Mouse (Mus musculus) E14TG2a.4 (cell line): ENCODE data around the gene Gprc6a.

Experiments
- H3K27me3 ChIP-seq: 2 replicates; pipeline ENCODE4 v1.6.1; 2014; ENCODE audit warnings: low read length, control low read depth; ENCODE audit not compliant: insufficient read depth
- H3K36me3 ChIP-seq: 2 replicates; pipeline ENCODE4 v1.6.1; 2014; ENCODE audit warnings: low read length, control low read depth; ENCODE audit not compliant: insufficient read depth
- H3K4me1 ChIP-seq: replicated peaks from 2 replicates; pipeline ENCODE4 v1.6.1; 2014; ENCODE audit warnings: low read depth, low read length, control low read depth
- H3K4me3 ChIP-seq: replicated peaks from 2 replicates; pipeline ENCODE4 v1.5.1; 2014; ENCODE audit warnings: mild to moderate bottlenecking, low read length
- H3K9me3 ChIP-seq: 2 replicates; pipeline ENCODE4 v1.6.1; 2014; ENCODE audit warnings: low read length, control low read depth
- CTCF ChIP-seq: conservative IDR thresholded peaks from 2 replicates; pipeline ENCODE4 v1.5.1; 2014; ENCODE audit warnings: low read length
- NANOG ChIP-seq: IDR thresholded peaks from 2 replicates; pipeline ENCODE4 v1.6.1; 2014; ENCODE audit warnings: borderline replicate concordance, low read length, mixed read lengths
- POU5F1 ChIP-seq: IDR thresholded peaks from 2 replicates; pipeline ENCODE4 v1.6.1; 2014; ENCODE audit warnings: low read length, borderline replicate concordance

Gprc6a gene

DNA sequence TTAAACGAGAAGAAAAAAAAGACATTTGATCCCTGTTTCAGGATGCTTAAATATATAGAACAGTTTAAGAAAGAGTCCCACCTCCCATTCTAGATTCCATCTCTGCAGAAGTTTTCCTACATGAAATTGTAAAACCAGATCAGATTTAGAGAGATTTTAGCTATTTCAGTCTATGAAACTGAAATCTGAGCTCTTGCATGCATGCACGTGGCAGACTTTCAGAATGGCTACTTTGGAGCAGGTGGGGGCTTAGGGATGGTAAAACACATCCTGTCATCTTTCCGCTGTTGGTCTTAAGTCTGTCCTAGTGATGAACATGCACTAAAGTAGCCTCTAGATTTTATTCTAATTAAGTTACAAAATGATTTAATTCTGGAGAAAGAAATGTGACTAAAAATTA is 10.1 kb downstream of the Gprc6a start:
- TF ChIP-seq POU5F1 (no peak), CTCF (no peak), NANOG (no peak)
- Histone ChIP-seq H3K4me3 (no peak overlapping the region), H3K36me3 (no peaks in the 10 kb centered on the region)

DNA sequence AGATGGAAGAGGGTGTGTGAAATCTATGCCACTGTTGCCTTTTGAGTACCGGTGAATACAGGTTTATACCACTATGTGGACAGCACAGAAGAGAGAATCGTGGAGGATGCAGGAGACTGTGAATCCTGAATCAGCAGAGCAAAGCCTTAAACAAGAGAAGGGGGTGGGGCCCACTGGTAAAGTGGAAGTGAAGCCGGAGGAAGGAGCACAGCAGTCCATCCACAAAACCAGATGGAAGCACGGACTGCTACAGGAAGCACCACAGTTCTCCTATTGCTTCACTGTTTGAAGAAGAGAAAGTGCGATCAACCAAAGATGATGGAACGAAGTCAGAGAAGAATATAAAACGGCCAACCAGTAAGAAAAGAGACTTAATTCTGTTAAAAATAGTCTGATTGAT is 11.1 kb downstream of the Gprc6a start:
- Histone ChIP-seq H3K9me3 (no peaks in the 10 kb centered on the region), H3K36me3 (no peaks in the 10 kb centered on the region), H3K4me3 (no peak overlapping the region), H3K27me3 (no peaks in the 10 kb centered on the region), H3K4me1 (peaks cover 14% of the 10 kb centered on the region)
- TF ChIP-seq POU5F1: no peak
- no peak for TF ChIP-seq NANOG
- TF ChIP-seq CTCF: no peak

More for the DNA sequence above, 10.1 kb downstream of the Gprc6a start:
- Histone ChIP-seq H3K4me1 (peaks cover 4% of the 10 kb centered on the region), H3K9me3 (no peaks in the 10 kb centered on the region), H3K27me3 (no peaks in the 10 kb centered on the region)

GRCm38 (mm10) chr10:51618538-51618937 is 12.7 kb downstream of the Gprc6a start:
- TF ChIP-seq NANOG: no peak
- no peak for TF ChIP-seq POU5F1
- TF ChIP-seq CTCF: no peak
- Histone ChIP-seq H3K9me3 (no peaks in the 10 kb centered on the region), H3K4me1 (peaks cover 26% of the 10 kb centered on the region)

GRCm38 (mm10) chr10:51614826-51615590 is 16.3 kb downstream of the Gprc6a start:
- Histone ChIP-seq H3K27me3 (no peaks in the 10 kb centered on the region), H3K36me3 (no peaks in the 10 kb centered on the region), H3K4me1 (peaks cover 37% of the 10 kb centered on the region), H3K9me3 (no peaks in the 10 kb centered on the region), H3K4me3 (no peak overlapping the region)
- TF ChIP-seq CTCF (no peak), NANOG (peak; percentile 57; the same call in 1 of the 2 replicates)

More at GRCm38 (mm10) chr10:51618538-51618937, 12.7 kb downstream of the Gprc6a start:
- H3K4me3 ChIP-seq: no peak overlapping the region
- H3K27me3 ChIP-seq: no peaks in the 10 kb centered on the region
- no peaks in the 10 kb centered on the region for H3K36me3 ChIP-seq

DNA sequence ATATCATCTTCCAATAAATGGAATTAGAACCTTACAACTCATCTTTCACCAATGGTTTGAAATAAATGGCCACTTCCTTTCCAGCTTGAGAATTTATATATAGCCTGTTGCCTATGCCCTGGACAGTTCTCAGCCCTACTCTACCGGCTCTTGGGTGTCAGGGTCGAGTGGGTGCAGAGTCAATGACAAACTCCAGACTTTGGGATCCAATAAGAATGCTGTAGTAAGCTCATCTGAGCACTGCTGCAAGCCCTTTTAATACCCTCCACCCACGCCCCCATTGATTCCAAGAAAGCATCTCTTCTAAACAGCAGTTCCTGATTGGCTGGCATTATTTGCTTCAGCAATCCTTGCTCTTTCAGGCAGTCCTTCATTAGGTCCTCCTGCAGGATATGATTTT is 17.8 kb downstream of the Gprc6a start:
- Histone ChIP-seq H3K4me1 (peaks cover 37% of the 10 kb centered on the region), H3K27me3 (no peaks in the 10 kb centered on the region), H3K9me3 (no peaks in the 10 kb centered on the region), H3K4me3 (no peak overlapping the region), H3K36me3 (no peaks in the 10 kb centered on the region)
- TF ChIP-seq NANOG (no peak), CTCF (no peak), POU5F1 (no peak)

DNA sequence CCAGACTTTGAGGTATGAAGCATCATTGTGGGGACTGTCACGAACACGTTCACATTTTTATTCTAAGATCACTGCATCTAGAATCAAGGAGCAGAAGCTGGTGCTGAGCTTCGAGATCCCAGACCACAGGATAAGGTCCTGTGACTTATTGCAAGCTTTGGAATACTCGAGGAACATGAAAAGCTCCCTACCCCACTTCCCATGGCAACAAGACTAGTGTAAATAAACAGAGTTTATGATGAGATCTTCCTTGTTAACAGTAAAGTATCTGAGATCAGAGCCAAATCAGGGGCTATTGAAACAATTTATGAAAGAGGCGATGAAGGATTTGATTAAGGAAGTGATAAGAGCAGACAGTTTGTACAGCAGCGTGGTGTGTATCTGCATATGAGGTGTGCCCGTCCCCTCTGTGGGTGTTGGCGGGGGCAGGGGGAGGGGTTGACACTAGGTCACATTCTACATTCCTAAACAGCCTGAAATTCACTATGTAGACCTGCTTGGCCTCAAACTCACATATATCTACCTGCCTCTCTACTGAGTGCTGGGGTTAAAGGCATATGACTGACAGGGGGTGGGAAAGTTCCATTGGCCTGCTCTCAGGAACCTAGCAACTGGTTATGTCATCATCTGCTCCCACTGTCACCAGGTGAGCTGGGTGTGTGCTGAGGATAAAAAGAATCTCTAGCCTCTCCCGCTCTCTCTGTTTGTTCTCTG is 19.1 kb downstream of the Gprc6a start:
- H3K9me3 ChIP-seq: no peaks in the 10 kb centered on the region
- TF ChIP-seq CTCF (no peak), NANOG (no peak), POU5F1 (no peak)
- H3K4me3 ChIP-seq: no peak overlapping the region
- H3K4me1 ChIP-seq: peaks cover 37% of the 10 kb centered on the region
- no peaks in the 10 kb centered on the region for H3K36me3 ChIP-seq
- no peaks in the 10 kb centered on the region for H3K27me3 ChIP-seq

- TF ChIP-seq POU5F1: no peak
- TF ChIP-seq CTCF: no peak
- no peak for TF ChIP-seq NANOG
- Histone ChIP-seq H3K4me3 (no peak overlapping the region), H3K36me3 (no peaks in the 10 kb centered on the region), H3K4me1 (peaks cover 21% of the 10 kb centered on the region), H3K27me3 (no peaks in the 10 kb centered on the region), H3K9me3 (no peaks in the 10 kb centered on the region)
Measured at GRCm38 (mm10) chr10:51609741-51610425, 21.4 kb downstream of the Gprc6a start.

DNA sequence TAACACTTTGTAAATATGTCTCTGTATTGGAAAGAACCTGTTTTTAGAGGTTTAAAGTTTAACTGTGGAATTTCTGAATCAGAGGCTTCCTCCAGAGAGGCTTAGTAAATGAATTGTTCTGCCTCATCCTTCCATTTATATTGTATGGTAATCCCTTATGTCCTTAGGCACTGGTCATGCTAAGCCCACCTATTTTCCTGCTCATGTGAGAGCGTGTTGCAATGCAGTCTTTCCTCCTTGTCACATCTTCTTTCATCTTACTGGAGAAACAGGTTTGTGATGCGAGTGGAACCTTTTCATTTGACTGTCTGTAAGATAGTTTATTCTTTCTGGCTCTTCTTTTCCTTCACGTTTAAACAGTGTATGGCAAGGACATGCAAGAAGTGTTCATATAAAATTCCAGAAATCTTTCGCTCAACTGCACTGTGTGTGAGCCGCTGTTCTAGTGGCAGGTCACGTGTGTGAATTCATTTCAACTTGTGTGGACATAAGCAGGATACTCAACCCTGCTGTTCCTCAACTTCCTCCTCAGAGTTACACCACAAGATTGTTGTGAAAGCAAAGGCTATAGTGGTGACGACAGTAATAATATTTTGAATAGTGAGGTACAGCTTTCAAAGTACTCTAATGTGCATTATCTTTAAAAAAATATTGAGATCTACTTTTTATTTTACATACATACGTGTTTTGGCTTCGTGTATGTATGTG is 34.2 kb downstream of the Gprc6a start:
- TF ChIP-seq CTCF (no peak), NANOG (no peak), POU5F1 (no peak)
- no peak overlapping the region for H3K4me3 ChIP-seq
- H3K36me3 ChIP-seq: no peaks in the 10 kb centered on the region
- peaks cover 15% of the 10 kb centered on the region for H3K9me3 ChIP-seq
- H3K4me1 ChIP-seq: no peaks in the 10 kb centered on the region
- H3K27me3 ChIP-seq: peaks cover 4% of the 10 kb centered on the region; the same call in 1 of the 2 replicates
